8 mouse cellular contexts compared by ENCODE assay signal in the genomic region with DNA sequence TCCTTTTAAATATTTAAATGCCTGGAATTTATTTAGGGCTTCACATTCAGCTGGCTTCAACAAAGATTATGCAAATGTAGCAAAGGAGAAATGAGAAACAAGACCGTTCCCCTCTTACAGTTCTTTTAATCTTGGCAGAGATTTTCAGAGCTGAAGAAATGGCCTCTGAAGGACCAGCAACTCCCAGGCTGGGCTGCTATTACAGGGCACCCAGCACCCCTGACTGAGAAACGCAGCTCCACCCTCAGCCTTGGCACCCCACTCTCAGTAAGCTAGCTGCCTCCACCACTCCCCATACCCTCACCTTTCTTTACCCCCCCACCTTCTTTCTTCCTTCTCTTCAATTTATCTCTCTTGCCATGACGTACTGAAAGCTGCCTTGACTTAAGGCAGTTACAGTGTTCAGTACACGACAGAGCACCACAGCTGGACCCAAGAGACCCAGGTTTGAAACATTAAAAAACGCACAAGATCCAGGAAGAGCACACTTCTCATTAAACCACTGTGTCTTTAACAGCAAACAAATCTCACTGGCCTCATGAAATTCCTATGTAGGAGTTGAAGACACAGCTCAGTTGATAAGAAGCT. TPM values are rescaled to one million over a fixed set of nuclear protein-coding genes. Genes with fewer than 3 reads are reported as not detected.
DNase-seq lines count a peak whose midpoint lies in the region; ATAC-seq and TF ChIP-seq lines count a peak whose summit lies in the region.

No protein-coding gene starts in this region.

- H3K9ac ChIP-seq in lung, postnatal 0 days (replicated peaks; ENCODE audit: low read depth) = no peak overlapping the region
- H3K9ac ChIP-seq in limb, embryonic 13.5 days = no peak overlapping the region
- H3K9ac ChIP-seq in stomach, embryonic 14.5 days (replicated peaks; ENCODE audit: low read depth, low read length) = no peak overlapping the region

- 35% methylated on average over 5 of the region's 5 CpGs for WGBS in lung, postnatal 0 days
- WGBS in limb, embryonic 13.5 days = 38% methylated on average over 5 of the region's 5 CpGs
- WGBS in stomach, embryonic 14.5 days = 44% methylated on average over 5 of the region's 5 CpGs

- peak; percentile 28 for DNase-seq in CD4-positive, CD25-positive, alpha-beta regulatory T cell, adult 2 months (ENCODE audit: low read depth, low spot score)
- no peak for DNase-seq in lung, postnatal 0 days (ENCODE audit: low spot score)
- DNase-seq in lung, postnatal 4 days = no peak
- no peak for DNase-seq in adrenal gland, postnatal 36 days
- no peak for DNase-seq in kidney, postnatal 14 days

- H3K4me2 ChIP-seq in lung, postnatal 0 days (replicated peaks; ENCODE audit: low read depth, low read length) = peak overlapping the region; percentile 45; the same call in 1 of the 2 replicates
- H3K4me2 ChIP-seq in limb, embryonic 13.5 days (replicated peaks) = peak overlapping the region; percentile 57
- H3K4me2 ChIP-seq in stomach, embryonic 14.5 days (replicated peaks; ENCODE audit: low read depth, low read length) = peak overlapping the region; percentile 37

- H3K27ac ChIP-seq in lung, postnatal 0 days (ENCODE audit: low read length) = peak overlapping the region; percentile 22; the same call in 1 of the 2 replicates
- H3K27ac ChIP-seq in limb, embryonic 13.5 days = peak overlapping the region; percentile 28; the same call in 1 of the 2 replicates
- peak overlapping the region; percentile 23; the same call in 1 of the 2 replicates for H3K27ac ChIP-seq in stomach, embryonic 14.5 days (ENCODE audit: low read length)

- H3K27me3 ChIP-seq in lung, postnatal 0 days (replicated peaks; ENCODE audit: insufficient read depth, low read length) = no peaks in the 10 kb centered on the region
- H3K27me3 ChIP-seq in limb, embryonic 13.5 days = peaks cover 8% of the 10 kb centered on the region; the same call in 1 of the 2 replicates
- H3K27me3 ChIP-seq in stomach, embryonic 14.5 days (ENCODE audit: control insufficient read depth, insufficient read depth, low read length) = no peaks in the 10 kb centered on the region

- H3K36me3 ChIP-seq in lung, postnatal 0 days (ENCODE audit: insufficient read depth, low read length) = no peaks in the 10 kb centered on the region
- H3K36me3 ChIP-seq in limb, embryonic 13.5 days = no peaks in the 10 kb centered on the region
- H3K36me3 ChIP-seq in stomach, embryonic 14.5 days (ENCODE audit: control insufficient read depth, insufficient read depth, low read length) = no peaks in the 10 kb centered on the region

- TF ChIP-seq CTCF in lung, postnatal 0 days (IDR thresholded peaks at IDR 0.05) = no peak

- TF ChIP-seq EP300 in lung, postnatal 0 days (IDR thresholded peaks at IDR 0.05) = no peak

- peaks cover 43% of the 10 kb centered on the region for H3K4me1 ChIP-seq in lung, postnatal 0 days (ENCODE audit: insufficient read depth, low read depth, low read length)
- H3K4me1 ChIP-seq in limb, embryonic 13.5 days = peaks cover 79% of the 10 kb centered on the region
- H3K4me1 ChIP-seq in stomach, embryonic 14.5 days (ENCODE audit: control insufficient read depth, insufficient read depth, low read length) = peaks cover 47% of the 10 kb centered on the region

- ATAC-seq in CD4-positive, CD25-positive, alpha-beta regulatory T cell, adult 4 months = no peak
- ATAC-seq in lung, postnatal 0 days = no peak
- no peak for ATAC-seq in limb, embryonic 13.5 days (ENCODE audit: low FRiP score, low read depth)
- ATAC-seq in stomach, embryonic 14.5 days (ENCODE audit: insufficient number of reproducible peaks, insufficient read depth, low FRiP score, low read depth) = no peak

- H3K9me3 ChIP-seq in lung, postnatal 0 days (ENCODE audit: low read length) = no peaks in the 10 kb centered on the region
- no peaks in the 10 kb centered on the region for H3K9me3 ChIP-seq in limb, embryonic 13.5 days
- H3K9me3 ChIP-seq in stomach, embryonic 14.5 days (ENCODE audit: control insufficient read depth, low read depth, low read length) = no peaks in the 10 kb centered on the region

- no peak overlapping the region for H3K4me3 ChIP-seq in lung, postnatal 0 days (ENCODE audit: low read depth, low read length)
- H3K4me3 ChIP-seq in limb, embryonic 13.5 days = no peak overlapping the region
- no peak overlapping the region for H3K4me3 ChIP-seq in stomach, embryonic 14.5 days (ENCODE audit: low read depth, low read length)

RNA-seq across cellular contexts. Expression of a gene that starts 10.4 kb away (rescaled TPM):
- 1 to 10 TPM; 2.8 to 3.0 TPM for polyA plus RNA-seq in CD4-positive, CD25-positive, alpha-beta regulatory T cell, adult 4 months (2017; shearing (Covaris generic))
- polyA plus RNA-seq in lung, postnatal 0 days (2015; fragmentation: Nextera tagmentation; extraction: Ambion mirVana) = 9.4 and 11.1 TPM in 2 replicates
- 12.9 and 17.2 TPM in 2 replicates for polyA plus RNA-seq in limb, embryonic 13.5 days (2015; fragmentation: Nextera tagmentation; extraction: Ambion mirVana)
- polyA plus RNA-seq in stomach, embryonic 14.5 days (2014; fragmentation: Nextera tagmentation; extraction: Ambion mirVana) = 6.6 and 7.0 TPM in 2 replicates
- 10 to 100 TPM; 53.1 to 63.7 TPM for total RNA-seq in adrenal gland, postnatal 36 days (2021)
